Mouse (Mus musculus) heart, adult 2 months (tissue): ENCODE measurements around the gene Rarg. TPM values are rescaled to one million over a fixed set of nuclear protein-coding genes. Genes with fewer than 3 reads are reported as not detected.

ENCODE experiments used
- DNase-seq, 2 experiments: peaks; one replicate each; pipeline ENCODE4 v3.0.0; 2021
- H3K27ac ChIP-seq: fragments of 200-600 bp; 2 replicates; pipeline ENCODE4 v1.8.1; 2022
- H3K27me3 ChIP-seq: fragments of 200-500 bp; 2 replicates; pipeline ENCODE4 v1.6.1; 2012; ENCODE audit warnings: mild to moderate bottlenecking, low read length, inconsistent platforms, mixed read lengths; ENCODE audit not compliant: control insufficient read depth, insufficient read depth
- H3K36me3 ChIP-seq: fragments of 200-500 bp; 2 replicates; pipeline ENCODE4 v1.6.1; 2012; ENCODE audit warnings: low read length, inconsistent platforms; ENCODE audit not compliant: control insufficient read depth, insufficient read depth
- H3K4me1 ChIP-seq: fragments of 200-500 bp; 2 replicates; pipeline ENCODE4 v1.6.1; 2011; ENCODE audit warnings: low read length; ENCODE audit not compliant: control insufficient read depth, insufficient read depth
- H3K4me3 ChIP-seq: fragments of 200-600 bp; 2 replicates; pipeline ENCODE4 v1.8.1; 2022
- H3K79me2 ChIP-seq: fragments of 200-500 bp; replicated peaks from 2 replicates; pipeline ENCODE4 v1.6.1; 2012; ENCODE audit warnings: mild to moderate bottlenecking, inconsistent platforms, low read length, moderate library complexity, mixed read lengths; ENCODE audit not compliant: control insufficient read depth, insufficient read depth
- H3K9ac ChIP-seq: fragments of 200-500 bp; 2 replicates; pipeline ENCODE4 v1.6.1; 2012; ENCODE audit warnings: low read depth, mild to moderate bottlenecking, control low read depth, inconsistent platforms, low read length, mixed read lengths
- CTCF ChIP-seq: fragments of 200-600 bp; IDR thresholded peaks from 2 replicates; pipeline ENCODE4 v1.8.1; 2022; ENCODE audit warnings: antibody characterized with exemption, mild to moderate bottlenecking, moderate library complexity
- EP300 ChIP-seq: fragments of 200-500 bp; IDR thresholded peaks from 2 replicates; pipeline ENCODE4 v1.6.1; 2011; ENCODE audit warnings: low read depth, low read length, control low read depth; ENCODE audit not compliant: insufficient read depth
- POLR2A ChIP-seq: fragments of 200-500 bp; IDR thresholded peaks from 2 replicates; pipeline ENCODE4 v1.6.1; 2011; ENCODE audit warnings: mild to moderate bottlenecking, low read depth, low read length, control low read depth; ENCODE audit not compliant: insufficient read depth
- WGBS: fragments of 180-500 bp; shearing (Covaris S2); methylation state at CpG from one replicate; pipeline ENCODE4 v1.1.7; 2018; 5-methylcytosine and 5-hydroxymethylcytosine counted together
- intact Hi-C: fragments of 180-260 bp; cut with DNase I; formaldehyde crosslinking; loops from one replicate; pipeline ENCODE4 v1.15.1; 2025
- polyA plus RNA-seq: library from polyadenylated mRNA; depleted of rRNA; stranded (reverse); fragments of >200 nt; gene quantifications from 2 replicates; pipeline ENCODE4 v1.2.3, GENCODE M21; 2012
- total RNA-seq, 2 experiments: library from RNA; stranded (reverse); gene quantifications; 2 replicates each; pipeline ENCODE4 v1.2.3; 2021

Gene Rarg
- total and polyA plus RNA-seq, 3 experiments, result 18.1 to 20.3 (median 19.9) TPM

DNA sequence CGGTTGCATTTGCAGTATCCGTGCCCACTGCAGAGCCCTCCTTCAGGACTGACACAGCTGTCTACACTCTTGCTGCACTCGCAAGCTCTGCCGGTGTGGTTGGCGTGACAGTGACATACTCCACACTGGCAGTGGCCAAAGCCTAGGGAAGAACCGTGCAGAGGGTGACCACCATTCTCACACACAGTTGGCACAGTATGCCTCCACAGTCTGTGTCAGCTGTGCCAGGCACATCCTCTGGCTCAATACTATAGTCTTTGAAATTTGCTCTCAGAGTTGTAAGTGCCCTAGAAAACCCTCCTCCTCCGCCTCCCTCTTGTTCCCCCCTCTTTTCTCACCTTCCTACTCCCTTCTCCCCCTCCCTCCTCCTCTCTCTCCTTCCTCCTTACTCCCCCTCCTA lies 40.0 kb downstream of the Rarg start:
- no peak for DNase-seq
- H3K4me3 ChIP-seq, result no peak overlapping the region
- no peaks in the 10 kb centered on the region for H3K27me3 ChIP-seq
- no peak overlapping the region for H3K27ac ChIP-seq
- 81% methylated on average over 7 of the region's 7 CpGs for WGBS
- no peaks in the 10 kb centered on the region for H3K4me1 ChIP-seq
- no peaks in the 10 kb centered on the region for H3K36me3 ChIP-seq
- no peak for TF ChIP-seq CTCF
- no peak for TF ChIP-seq EP300
- no peak for TF ChIP-seq POLR2A
- no peaks in the 10 kb centered on the region for H3K79me2 ChIP-seq
- no peak overlapping the region for H3K9ac ChIP-seq
- intact Hi-C loops, result no loop called here

GRCm38 (mm10) chr15:102216459-102217228 lies 40.7 kb downstream of the Rarg start:
- Histone ChIP-seq H3K36me3 (no peaks in the 10 kb centered on the region), H3K27ac (no peak overlapping the region), H3K4me1 (no peaks in the 10 kb centered on the region), H3K27me3 (no peaks in the 10 kb centered on the region), H3K9ac (no peak overlapping the region), H3K4me3 (no peak overlapping the region), H3K79me2 (no peaks in the 10 kb centered on the region)
- TF ChIP-seq EP300 (no peak), CTCF (no peak), POLR2A (no peak)
- intact Hi-C loops, result no loop called here
- DNase-seq, result no peak
- WGBS, result 77% methylated on average over 16 of the region's 16 CpGs

GRCm38 (mm10) chr15:102215624-102216023 lies 41.7 kb downstream of the Rarg start:
- no peak overlapping the region for H3K27ac ChIP-seq
- no peak for DNase-seq
- no peaks in the 10 kb centered on the region for H3K4me1 ChIP-seq
- no peak overlapping the region for H3K9ac ChIP-seq
- H3K36me3 ChIP-seq, result no peaks in the 10 kb centered on the region
- H3K27me3 ChIP-seq, result no peaks in the 10 kb centered on the region
- H3K79me2 ChIP-seq, result no peaks in the 10 kb centered on the region
- intact Hi-C loops, result no loop called here
- no peak for TF ChIP-seq EP300
- no peak for TF ChIP-seq CTCF
- TF ChIP-seq POLR2A, result no peak
- H3K4me3 ChIP-seq, result no peak overlapping the region
- 70% methylated on average over 6 of the region's 6 CpGs for WGBS

- DNase-seq, result no peak
- no peak overlapping the region for H3K4me3 ChIP-seq
- WGBS, result 65% methylated on average over 2 of the region's 2 CpGs
- H3K27ac ChIP-seq, result no peak overlapping the region
- H3K4me1 ChIP-seq, result no peaks in the 10 kb centered on the region
- no peaks in the 10 kb centered on the region for H3K79me2 ChIP-seq
- intact Hi-C loops, result no loop called here
- H3K27me3 ChIP-seq, result no peaks in the 10 kb centered on the region
- no peak overlapping the region for H3K9ac ChIP-seq
- no peak for TF ChIP-seq EP300
- TF ChIP-seq CTCF, result no peak
- no peak for TF ChIP-seq POLR2A
- H3K36me3 ChIP-seq, result no peaks in the 10 kb centered on the region
Measured at GRCm38 (mm10) chr15:102214132-102214531, 43.2 kb downstream of the Rarg start.

- H3K27me3 ChIP-seq, result no peaks in the 10 kb centered on the region
- H3K27ac ChIP-seq, result no peak overlapping the region
- no peak for TF ChIP-seq EP300
- TF ChIP-seq CTCF, result no peak
- TF ChIP-seq POLR2A, result no peak
- H3K4me1 ChIP-seq, result no peaks in the 10 kb centered on the region
- DNase-seq, result no peak
- H3K36me3 ChIP-seq, result no peaks in the 10 kb centered on the region
- WGBS, result 57% methylated on average over 6 of the region's 6 CpGs
- intact Hi-C loops, result no loop called here
- no peak overlapping the region for H3K4me3 ChIP-seq
- 0 out of 2 replicates have a peak, but pooled peaks cover 1% of the 10 kb centered on the region for H3K79me2 ChIP-seq
- H3K9ac ChIP-seq, result no peak overlapping the region
Measured at GRCm38 (mm10) chr15:102211895-102212294, 45.4 kb downstream of the Rarg start.

- Histone ChIP-seq H3K79me2 (peaks cover 1% of the 10 kb centered on the region; the same call in 1 of the 2 replicates), H3K4me3 (no peak overlapping the region), H3K4me1 (peaks cover 2% of the 10 kb centered on the region), H3K9ac (no peak overlapping the region), H3K36me3 (peaks cover 5% of the 10 kb centered on the region), H3K27me3 (no peaks in the 10 kb centered on the region), H3K27ac (no peak overlapping the region)
- DNase-seq, result no peak
- intact Hi-C loops, result no loop called here
- WGBS, result 94% methylated on average over 4 of the region's 4 CpGs
- TF ChIP-seq CTCF, result no peak
- TF ChIP-seq EP300, result no peak
- TF ChIP-seq POLR2A, result no peak
Measured at GRCm38 (mm10) chr15:102210816-102211215, 46.5 kb downstream of the Rarg start.
